Mouse (Mus musculus): ENCODE measurements around the gene Yif1b. TPM values are rescaled to one million over a fixed set of nuclear protein-coding genes. Genes with fewer than 3 reads are reported as not detected.

The Yif1b gene
- polyA plus RNA-seq, 1 experiment from 2014 or later: 95.7 TPM

- H3K4me2 ChIP-seq: no peak overlapping the region
- WGBS: 87% methylated on average over 3 of the region's 3 CpGs
- ATAC-seq (replicated peaks; ENCODE audit: low FRiP score): no peak
- H3K27me3 ChIP-seq (replicated peaks; ENCODE audit: control insufficient read depth, insufficient read depth, low read length): no peaks in the 10 kb centered on the region
- no peak overlapping the region for H3K4me3 ChIP-seq (ENCODE audit: low read depth, low read length)
- H3K9ac ChIP-seq (ENCODE audit: low read depth, low read length): no peak overlapping the region
- H3K27ac ChIP-seq (ENCODE audit: low read depth, low read length): no peak overlapping the region
- H3K36me3 ChIP-seq (ENCODE audit: control insufficient read depth, insufficient read depth, low read length): no peaks in the 10 kb centered on the region
- no peaks in the 10 kb centered on the region for H3K9me3 ChIP-seq (ENCODE audit: control insufficient read depth, low read length)
- no peaks in the 10 kb centered on the region for H3K4me1 ChIP-seq (replicated peaks; ENCODE audit: control insufficient read depth, insufficient read depth, low read length)
- DNase-seq (ENCODE audit: low spot score): no peak
Observed at GRCm38 (mm10) chr7:29263831-29264230, 25.7 kb downstream of the Yif1b start.

- Histone ChIP-seq H3K9me3 (ENCODE audit: control insufficient read depth, low read length) (no peaks in the 10 kb centered on the region), H3K4me2 (no peak overlapping the region), H3K9ac (ENCODE audit: low read depth, low read length) (no peak overlapping the region), H3K27me3 (replicated peaks; ENCODE audit: control insufficient read depth, insufficient read depth, low read length) (no peaks in the 10 kb centered on the region), H3K36me3 (ENCODE audit: control insufficient read depth, insufficient read depth, low read length) (no peaks in the 10 kb centered on the region), H3K4me1 (replicated peaks; ENCODE audit: control insufficient read depth, insufficient read depth, low read length) (no peaks in the 10 kb centered on the region), H3K4me3 (ENCODE audit: low read depth, low read length) (no peak overlapping the region), H3K27ac (ENCODE audit: low read depth, low read length) (no peak overlapping the region)
- no peak for ATAC-seq (replicated peaks; ENCODE audit: low FRiP score)
- no peak for DNase-seq (ENCODE audit: low spot score)
- 87% methylated on average over 7 of the region's 7 CpGs for WGBS
Observed at GRCm38 (mm10) chr7:29265636-29266035, 27.5 kb downstream of the Yif1b start.

GRCm38 (mm10) chr7:29266931-29267330 is 28.8 kb downstream of the Yif1b start:
- Histone ChIP-seq H3K4me2 (no peak overlapping the region), H3K36me3 (ENCODE audit: control insufficient read depth, insufficient read depth, low read length) (no peaks in the 10 kb centered on the region), H3K4me1 (replicated peaks; ENCODE audit: control insufficient read depth, insufficient read depth, low read length) (no peaks in the 10 kb centered on the region), H3K9ac (ENCODE audit: low read depth, low read length) (no peak overlapping the region), H3K27me3 (replicated peaks; ENCODE audit: control insufficient read depth, insufficient read depth, low read length) (no peaks in the 10 kb centered on the region), H3K9me3 (ENCODE audit: control insufficient read depth, low read length) (no peaks in the 10 kb centered on the region), H3K4me3 (ENCODE audit: low read depth, low read length) (no peak overlapping the region), H3K27ac (ENCODE audit: low read depth, low read length) (no peak overlapping the region)
- WGBS: 79% methylated on average over 4 of the region's 4 CpGs
- ATAC-seq (replicated peaks; ENCODE audit: low FRiP score) (no peak), DNase-seq (ENCODE audit: low spot score) (no peak)

- H3K36me3 ChIP-seq (ENCODE audit: control insufficient read depth, insufficient read depth, low read length): no peaks in the 10 kb centered on the region
- no peaks in the 10 kb centered on the region for H3K9me3 ChIP-seq (ENCODE audit: control insufficient read depth, low read length)
- H3K4me1 ChIP-seq (replicated peaks; ENCODE audit: control insufficient read depth, insufficient read depth, low read length): 0 out of 2 replicates have a peak, but pooled peaks cover 2% of the 10 kb centered on the region
- H3K27ac ChIP-seq (ENCODE audit: low read depth, low read length): no peak overlapping the region
- no peak for ATAC-seq (replicated peaks; ENCODE audit: low FRiP score)
- DNase-seq (ENCODE audit: low spot score): no peak
- H3K4me2 ChIP-seq: no peak overlapping the region
- H3K9ac ChIP-seq (ENCODE audit: low read depth, low read length): no peak overlapping the region
- no peaks in the 10 kb centered on the region for H3K27me3 ChIP-seq (replicated peaks; ENCODE audit: control insufficient read depth, insufficient read depth, low read length)
- 81% methylated on average over 4 of the region's 4 CpGs for WGBS
- H3K4me3 ChIP-seq (ENCODE audit: low read depth, low read length): no peak overlapping the region
Observed at GRCm38 (mm10) chr7:29270445-29270844, 32.3 kb downstream of the Yif1b start.

GRCm38 (mm10) chr7:29271687-29272465 is 33.7 kb downstream of the Yif1b start:
- H3K9me3 ChIP-seq (ENCODE audit: control insufficient read depth, low read length): no peaks in the 10 kb centered on the region
- 0 out of 2 replicates have a peak, but pooled peaks cover 2% of the 10 kb centered on the region for H3K4me1 ChIP-seq (replicated peaks; ENCODE audit: control insufficient read depth, insufficient read depth, low read length)
- no peak for DNase-seq (ENCODE audit: low spot score)
- no peak overlapping the region for H3K27ac ChIP-seq (ENCODE audit: low read depth, low read length)
- ATAC-seq (replicated peaks; ENCODE audit: low FRiP score): no peak
- WGBS: 70% methylated on average over 8 of the region's 8 CpGs
- H3K4me3 ChIP-seq (ENCODE audit: low read depth, low read length): no peak overlapping the region
- H3K36me3 ChIP-seq (ENCODE audit: control insufficient read depth, insufficient read depth, low read length): no peaks in the 10 kb centered on the region
- no peaks in the 10 kb centered on the region for H3K27me3 ChIP-seq (replicated peaks; ENCODE audit: control insufficient read depth, insufficient read depth, low read length)
- no peak overlapping the region for H3K4me2 ChIP-seq
- H3K9ac ChIP-seq (ENCODE audit: low read depth, low read length): no peak overlapping the region

- Histone ChIP-seq H3K4me1 (replicated peaks; ENCODE audit: control insufficient read depth, insufficient read depth, low read length) (peaks cover 6% of the 10 kb centered on the region), H3K4me2 (no peak overlapping the region), H3K27ac (ENCODE audit: low read depth, low read length) (no peak overlapping the region), H3K9me3 (ENCODE audit: control insufficient read depth, low read length) (no peaks in the 10 kb centered on the region), H3K9ac (ENCODE audit: low read depth, low read length) (no peak overlapping the region), H3K36me3 (ENCODE audit: control insufficient read depth, insufficient read depth, low read length) (no peaks in the 10 kb centered on the region), H3K4me3 (ENCODE audit: low read depth, low read length) (no peak overlapping the region), H3K27me3 (replicated peaks; ENCODE audit: control insufficient read depth, insufficient read depth, low read length) (peaks cover 11% of the 10 kb centered on the region)
- DNase-seq (ENCODE audit: low spot score) (no peak), ATAC-seq (replicated peaks; ENCODE audit: low FRiP score) (no peak)
- 75% methylated on average over 5 of the region's 5 CpGs for WGBS
Observed at GRCm38 (mm10) chr7:29276715-29277114, 38.6 kb downstream of the Yif1b start.

- no peak for DNase-seq (ENCODE audit: low spot score)
- Histone ChIP-seq H3K27ac (ENCODE audit: low read depth, low read length) (no peak overlapping the region), H3K36me3 (ENCODE audit: control insufficient read depth, insufficient read depth, low read length) (no peaks in the 10 kb centered on the region), H3K4me1 (replicated peaks; ENCODE audit: control insufficient read depth, insufficient read depth, low read length) (peaks cover 9% of the 10 kb centered on the region), H3K9me3 (ENCODE audit: control insufficient read depth, low read length) (no peaks in the 10 kb centered on the region), H3K4me2 (no peak overlapping the region), H3K27me3 (replicated peaks; ENCODE audit: control insufficient read depth, insufficient read depth, low read length) (peaks cover 19% of the 10 kb centered on the region), H3K4me3 (ENCODE audit: low read depth, low read length) (no peak overlapping the region), H3K9ac (ENCODE audit: low read depth, low read length) (no peak overlapping the region)
- no peak for ATAC-seq (replicated peaks; ENCODE audit: low FRiP score)
- WGBS: 88% methylated on average over 4 of the region's 4 CpGs
Observed at GRCm38 (mm10) chr7:29277510-29277909, 39.4 kb downstream of the Yif1b start.

GRCm38 (mm10) chr7:29279261-29279660 is 41.1 kb downstream of the Yif1b start:
- no peak for ATAC-seq (replicated peaks; ENCODE audit: low FRiP score)
- peaks cover 19% of the 10 kb centered on the region for H3K27me3 ChIP-seq (replicated peaks; ENCODE audit: control insufficient read depth, insufficient read depth, low read length)
- H3K27ac ChIP-seq (ENCODE audit: low read depth, low read length): no peak overlapping the region
- H3K9ac ChIP-seq (ENCODE audit: low read depth, low read length): no peak overlapping the region
- peaks cover 9% of the 10 kb centered on the region for H3K4me1 ChIP-seq (replicated peaks; ENCODE audit: control insufficient read depth, insufficient read depth, low read length)
- H3K4me2 ChIP-seq: no peak overlapping the region
- H3K4me3 ChIP-seq (ENCODE audit: low read depth, low read length): no peak overlapping the region
- DNase-seq (ENCODE audit: low spot score): no peak
- no peaks in the 10 kb centered on the region for H3K36me3 ChIP-seq (ENCODE audit: control insufficient read depth, insufficient read depth, low read length)
- H3K9me3 ChIP-seq (ENCODE audit: control insufficient read depth, low read length): no peaks in the 10 kb centered on the region

- WGBS: 67% methylated on average over 8 of the region's 8 CpGs
- Histone ChIP-seq H3K9ac (ENCODE audit: low read depth, low read length) (no peak overlapping the region), H3K4me2 (peak overlapping the region; percentile 5; the same call in 1 of the 2 replicates), H3K27me3 (replicated peaks; ENCODE audit: control insufficient read depth, insufficient read depth, low read length) (peaks cover 19% of the 10 kb centered on the region), H3K4me3 (ENCODE audit: low read depth, low read length) (no peak overlapping the region), H3K9me3 (ENCODE audit: control insufficient read depth, low read length) (no peaks in the 10 kb centered on the region), H3K36me3 (ENCODE audit: control insufficient read depth, insufficient read depth, low read length) (no peaks in the 10 kb centered on the region), H3K27ac (ENCODE audit: low read depth, low read length) (no peak overlapping the region), H3K4me1 (replicated peaks; ENCODE audit: control insufficient read depth, insufficient read depth, low read length) (peaks cover 9% of the 10 kb centered on the region)
- no peak for ATAC-seq (replicated peaks; ENCODE audit: low FRiP score)
- no peak for DNase-seq (ENCODE audit: low spot score)
Observed at GRCm38 (mm10) chr7:29279924-29280323, 41.8 kb downstream of the Yif1b start.
